Mouse (Mus musculus) forebrain, embryonic 11.5 days (tissue): ENCODE measurements around the gene Gm13279. TPM values are rescaled to one million over a fixed set of nuclear protein-coding genes. Genes with fewer than 3 reads are reported as not detected.
"Not testable (repeated sequence)": the region's sequence is repeated elsewhere in the genome, so short reads cannot be mapped to it uniquely, and the experiment has no call there.

Source experiments
- ATAC-seq: fragments of 200-750 bp; cut with Nextera tagmentation; replicated peaks from 2 replicates; pipeline ENCODE4 v1.8.0; 2017; ENCODE audit warnings: moderate TSS enrichment; ENCODE audit not compliant: low FRiP score
- DNase-seq: peaks from one replicate; pipeline ENCODE4 v3.0.0-alpha.2; 2017; ENCODE audit warnings: low spot score
- H3K27ac ChIP-seq: fragments of 300-500 bp; sonication (generic); 2 replicates; pipeline ENCODE4 v1.5.1; 2014; ENCODE audit warnings: low read depth, low read length
- H3K27me3 ChIP-seq: fragments of 300-500 bp; sonication (generic); 2 replicates; pipeline ENCODE4 v1.6.1; 2014; ENCODE audit warnings: mild to moderate bottlenecking, low read length, mixed read lengths; ENCODE audit not compliant: control insufficient read depth, insufficient read depth
- H3K36me3 ChIP-seq: fragments of 300-500 bp; sonication (generic); 2 replicates; pipeline ENCODE4 v1.6.1; 2014; ENCODE audit warnings: mild to moderate bottlenecking, low read length, moderate library complexity, mixed read lengths; ENCODE audit not compliant: control insufficient read depth, insufficient read depth
- H3K4me1 ChIP-seq: fragments of 300-500 bp; sonication (generic); replicated peaks from 2 replicates; pipeline ENCODE4 v1.6.1; 2014; ENCODE audit warnings: low read length, mixed read lengths; ENCODE audit not compliant: control insufficient read depth, insufficient read depth
- H3K4me2 ChIP-seq: fragments of 300-500 bp; sonication (generic); 2 replicates; pipeline ENCODE4 v1.6.1; 2014; ENCODE audit warnings: low read depth, mild to moderate bottlenecking, low read length, moderate library complexity, mixed read lengths; ENCODE audit not compliant: severe bottlenecking
- H3K4me3 ChIP-seq: fragments of 300-500 bp; sonication (generic); 2 replicates; pipeline ENCODE4 v1.5.1; 2014; ENCODE audit warnings: low read depth, low read length
- H3K9ac ChIP-seq: fragments of 300-500 bp; sonication (generic); 2 replicates; pipeline ENCODE4 v1.6.1; 2014; ENCODE audit warnings: low read length
- H3K9me3 ChIP-seq: fragments of 300-500 bp; sonication (generic); 2 replicates; pipeline ENCODE4 v1.6.1; 2016; ENCODE audit warnings: low read length, mixed read lengths; ENCODE audit not compliant: control insufficient read depth
- WGBS: fragments of 180-500 bp; shearing (Covaris S2); extraction: QIAGEN DNeasy Blood & Tissue Kit; methylation state at CpG from one replicate; pipeline ENCODE4 v1.1.7; 2014; 5-methylcytosine and 5-hydroxymethylcytosine counted together
- polyA plus RNA-seq: library from polyadenylated mRNA; unstranded; fragments of >200 nt; fragmentation: Nextera tagmentation; extraction: Ambion mirVana; gene quantifications from 2 replicates; pipeline ENCODE4 v1.2.1, GENCODE M21; 2014

The Gm13279 gene
- polyA plus RNA-seq, 1 experiment from 2014 or later, result not detected

DNA sequence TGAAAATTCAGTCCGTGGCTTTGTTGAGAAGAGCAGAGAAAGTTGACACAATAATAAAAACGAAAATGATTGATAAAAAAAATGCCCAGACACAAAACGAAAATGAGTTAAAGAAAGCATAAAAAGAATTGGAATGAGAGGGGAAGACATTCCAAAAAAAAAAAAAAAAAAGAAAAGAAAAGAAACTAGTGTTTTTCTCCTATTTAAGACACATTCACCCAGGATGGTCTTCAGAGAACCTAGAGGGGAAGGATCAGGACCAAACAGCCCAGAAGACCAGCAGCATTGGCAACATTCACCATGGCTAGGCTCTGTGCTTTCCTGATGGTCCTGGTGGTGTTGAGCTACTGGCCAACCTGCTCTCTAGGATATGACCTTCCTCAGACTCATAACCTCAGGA lies 18.7 kb downstream of the Gm13279 start, which contains the start of gene Ifna7:
Ifna7 (plus strand) TSS at position 301 of the 400 bp plus-strand sequence.
- whole genome bisulfite sequencing, result 60% methylated on average over 3 of the region's 3 CpGs
- no peak for ATAC-seq

GRCm38 (mm10) chr4:88819659-88820058 lies 22.5 kb downstream of the Gm13279 start, which contains the start of gene Ifna11:
TSS of gene Ifna11 (plus strand) at chr4:88819959.
- H3K4me1 ChIP-seq, result no peaks in the 10 kb centered on the region
- H3K9ac ChIP-seq, result no peak within 1 kb of the TSS
- 90% methylated on average over 1 of the region's 1 CpGs for WGBS
- no peak within 1 kb of the TSS for H3K27ac ChIP-seq
- DNase-seq (no peak), ATAC-seq (no peak)
- H3K4me3 ChIP-seq, result no peak within 1 kb of the TSS
- no peaks in the 10 kb centered on the region for H3K27me3 ChIP-seq
- no peaks in the 10 kb centered on the region for H3K36me3 ChIP-seq
- no peaks in the 10 kb centered on the region for H3K9me3 ChIP-seq
- no peak within 1 kb of the TSS for H3K4me2 ChIP-seq

More for the DNA sequence above, 18.7 kb downstream of the Gm13279 start, which contains the start of gene Ifna7:
- Histone ChIP-seq H3K4me3 (no peak within 1 kb of the TSS), H3K4me2 (no peak within 1 kb of the TSS), H3K27me3 (no peaks in the 10 kb centered on the region), H3K9me3 (no peaks in the 10 kb centered on the region), H3K4me1 (no peaks in the 10 kb centered on the region), H3K27ac (no peak within 1 kb of the TSS), H3K9ac (no peak within 1 kb of the TSS), H3K36me3 (no peaks in the 10 kb centered on the region)
- no peak for DNase-seq

DNA sequence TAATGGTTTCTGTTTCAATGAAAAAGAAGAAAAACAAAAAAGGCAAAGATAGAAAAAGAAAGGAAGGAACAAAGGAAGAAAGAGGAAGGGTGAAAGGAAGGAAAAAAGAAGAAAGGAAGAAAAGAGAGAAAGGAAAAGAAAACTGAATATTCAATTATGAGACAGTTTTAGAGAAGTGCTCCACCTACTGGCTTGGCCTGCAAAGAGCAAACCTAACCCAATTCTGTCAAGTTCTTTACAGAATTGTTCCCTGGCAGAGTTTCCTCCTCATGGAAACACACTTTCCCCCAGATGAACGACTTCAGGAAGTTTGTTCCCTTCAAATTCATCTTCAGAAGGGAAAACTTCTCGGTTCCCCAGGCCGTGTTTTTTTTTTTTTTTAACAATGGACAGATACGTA lies 25.8 kb downstream of the Gm13279 start:
- no peaks in the 10 kb centered on the region for H3K27me3 ChIP-seq
- H3K9me3 ChIP-seq, result no peaks in the 10 kb centered on the region
- no peaks in the 10 kb centered on the region for H3K4me1 ChIP-seq
- ATAC-seq, result no peak
- no peak for DNase-seq
- H3K9ac ChIP-seq, result no peak overlapping the region
- H3K4me3 ChIP-seq, result no peak overlapping the region
- no peaks in the 10 kb centered on the region for H3K36me3 ChIP-seq
- H3K27ac ChIP-seq, result no peak overlapping the region
- 22% methylated on average over 4 of the region's 4 CpGs for WGBS
- no peak overlapping the region for H3K4me2 ChIP-seq

DNA sequence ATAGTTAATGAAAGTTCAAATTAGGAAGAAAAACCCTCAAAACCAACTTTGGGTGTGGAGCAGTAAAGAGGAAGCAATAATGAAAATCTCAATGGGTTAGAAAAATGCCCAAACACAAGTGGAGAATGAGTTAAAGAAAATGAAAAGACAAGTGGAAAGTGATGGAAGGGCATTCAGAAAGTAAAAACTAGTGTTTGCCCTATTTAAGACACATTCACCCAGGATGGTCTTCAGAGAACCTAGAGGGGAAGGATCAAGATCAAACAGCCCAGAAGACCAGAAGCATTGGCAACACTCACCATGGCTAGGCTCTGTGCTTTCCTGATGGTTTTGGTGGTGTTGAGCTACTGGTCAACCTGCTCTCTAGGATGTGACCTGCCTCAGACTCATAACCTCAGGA lies 29.9 kb downstream of the Gm13279 start, which contains the start of gene Ifna6:
Ifna6 (plus strand) TSS at position 301 of the 400 bp plus-strand sequence.
- not testable (repeated sequence) for H3K4me1 ChIP-seq, ATAC-seq, DNase-seq, H3K36me3 ChIP-seq, H3K4me3 ChIP-seq, H3K9ac ChIP-seq, H3K9me3 ChIP-seq, H3K27ac ChIP-seq, H3K27me3 ChIP-seq, H3K4me2 ChIP-seq

DNA sequence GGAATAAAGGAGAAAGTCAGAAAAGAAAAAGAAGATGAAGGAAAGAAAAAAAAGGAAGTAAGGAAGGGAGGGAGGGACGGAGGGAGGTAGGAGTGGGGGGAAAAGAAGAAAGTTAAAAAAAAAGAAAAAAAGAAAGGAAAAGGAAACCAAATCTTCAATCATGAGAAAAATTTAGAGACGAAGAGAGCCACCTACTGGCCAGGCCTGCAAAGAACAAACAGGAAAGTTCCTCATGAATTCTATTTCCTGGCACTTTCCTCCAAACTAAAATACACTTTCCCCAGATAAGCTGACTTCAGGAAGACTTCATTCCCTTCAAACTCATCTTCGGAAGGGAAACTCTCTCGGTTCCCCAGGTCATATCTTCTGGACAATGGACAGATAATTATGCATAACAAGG lies 33.3 kb downstream of the Gm13279 start:
- DNase-seq, result no peak
- no peaks in the 10 kb centered on the region for H3K36me3 ChIP-seq

DNA sequence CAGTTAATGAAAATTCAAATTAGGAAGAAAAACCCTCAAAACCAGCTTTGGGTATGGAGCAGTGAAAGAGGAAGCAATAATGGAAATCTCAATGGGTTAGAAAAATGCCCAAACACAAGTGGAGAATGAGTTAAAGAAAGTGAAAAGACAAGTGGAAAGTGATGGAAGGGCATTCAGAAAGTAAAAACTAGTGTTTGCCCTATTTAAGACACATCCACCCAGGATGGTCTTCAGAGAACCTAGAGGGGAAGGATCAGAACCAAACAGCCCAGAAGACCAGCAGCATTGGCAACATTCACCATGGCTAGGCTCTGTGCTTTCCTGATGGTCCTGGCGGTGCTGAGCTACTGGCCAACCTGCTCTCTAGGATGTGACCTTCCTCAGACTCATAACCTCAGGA lies 38.0 kb downstream of the Gm13279 start, which contains the start of gene Ifna5:
Ifna5 (plus strand) TSS at position 301 of the 400 bp plus-strand sequence.
- H3K4me3 ChIP-seq, ATAC-seq: not testable (repeated sequence)
- 89% methylated on average over 1 of the region's 1 CpGs for WGBS

More for the DNA sequence above, 33.3 kb downstream of the Gm13279 start:
- ATAC-seq, result no peak
- Histone ChIP-seq H3K4me3 (no peak overlapping the region), H3K4me2 (no peak overlapping the region), H3K9ac (no peak overlapping the region), H3K27ac (no peak overlapping the region), H3K4me1 (no peaks in the 10 kb centered on the region), H3K27me3 (no peaks in the 10 kb centered on the region), H3K9me3 (no peaks in the 10 kb centered on the region)
- WGBS, result 31% methylated on average over 4 of the region's 4 CpGs

GRCm38 (mm10) chr4:88838828-88839227 lies 41.6 kb downstream of the Gm13279 start:
- 40% methylated on average over 3 of the region's 3 CpGs for WGBS
- H3K4me1 ChIP-seq, result no peaks in the 10 kb centered on the region
- DNase-seq (no peak), ATAC-seq (no peak)
- no peak overlapping the region for H3K4me3 ChIP-seq
- no peaks in the 10 kb centered on the region for H3K36me3 ChIP-seq
- H3K4me2 ChIP-seq, result no peak overlapping the region
- H3K9me3 ChIP-seq, result no peaks in the 10 kb centered on the region
- H3K27me3 ChIP-seq, result no peaks in the 10 kb centered on the region
- no peak overlapping the region for H3K27ac ChIP-seq
- no peak overlapping the region for H3K9ac ChIP-seq

More for the DNA sequence above, 38.0 kb downstream of the Gm13279 start, which contains the start of gene Ifna5:
- not testable (repeated sequence) for H3K27me3 ChIP-seq, H3K4me2 ChIP-seq, H3K9me3 ChIP-seq, H3K9ac ChIP-seq, H3K27ac ChIP-seq, DNase-seq, H3K36me3 ChIP-seq, H3K4me1 ChIP-seq

DNA sequence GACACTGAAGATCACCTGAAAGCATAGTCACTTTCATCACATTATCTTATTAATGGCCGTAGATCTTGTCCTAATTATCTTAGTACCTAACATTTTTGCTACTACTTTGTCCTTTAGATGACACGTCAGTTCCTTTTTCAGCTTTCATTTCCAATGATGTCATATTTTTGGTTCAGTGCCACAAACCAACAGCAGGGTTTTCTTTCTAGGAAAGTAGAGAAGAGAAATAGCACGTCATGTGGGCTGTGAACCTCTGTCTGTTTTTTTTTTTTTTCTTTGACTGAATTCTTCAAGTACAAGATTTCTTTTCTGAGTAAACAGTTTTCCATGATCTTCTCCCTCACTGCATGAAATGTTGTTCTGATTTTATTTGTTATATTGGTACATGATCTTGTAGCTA lies 42.9 kb downstream of the Gm13279 start:
- H3K4me2 ChIP-seq, result no peak overlapping the region
- H3K4me3 ChIP-seq, result no peak overlapping the region
- H3K27ac ChIP-seq, result no peak overlapping the region
- H3K9me3 ChIP-seq, result no peaks in the 10 kb centered on the region
- no peaks in the 10 kb centered on the region for H3K27me3 ChIP-seq
- no peak for DNase-seq
- no peak overlapping the region for H3K9ac ChIP-seq
- no peaks in the 10 kb centered on the region for H3K4me1 ChIP-seq
- no peak for ATAC-seq
- WGBS, result 81% methylated on average over 3 of the region's 3 CpGs
- H3K36me3 ChIP-seq, result no peaks in the 10 kb centered on the region

GRCm38 (mm10) chr4:88841438-88841911 lies 44.3 kb downstream of the Gm13279 start, which contains the start of gene Ifna4:
TSS of gene Ifna4 (plus strand) at chr4:88841861.
- H3K27me3 ChIP-seq, result no peaks in the 10 kb centered on the region
- no peaks in the 10 kb centered on the region for H3K36me3 ChIP-seq
- no peak within 1 kb of the TSS for H3K27ac ChIP-seq
- 41% methylated on average over 2 of the region's 2 CpGs for WGBS
- no peaks in the 10 kb centered on the region for H3K4me1 ChIP-seq
- H3K9ac ChIP-seq, result no peak within 1 kb of the TSS
- no peaks in the 10 kb centered on the region for H3K9me3 ChIP-seq
- no peak within 1 kb of the TSS for H3K4me3 ChIP-seq
- H3K4me2 ChIP-seq, result no peak within 1 kb of the TSS
- DNase-seq, result no peak
- no peak for ATAC-seq
